Mouse (Mus musculus): ENCODE results near the gene Shroom3.

DNA sequence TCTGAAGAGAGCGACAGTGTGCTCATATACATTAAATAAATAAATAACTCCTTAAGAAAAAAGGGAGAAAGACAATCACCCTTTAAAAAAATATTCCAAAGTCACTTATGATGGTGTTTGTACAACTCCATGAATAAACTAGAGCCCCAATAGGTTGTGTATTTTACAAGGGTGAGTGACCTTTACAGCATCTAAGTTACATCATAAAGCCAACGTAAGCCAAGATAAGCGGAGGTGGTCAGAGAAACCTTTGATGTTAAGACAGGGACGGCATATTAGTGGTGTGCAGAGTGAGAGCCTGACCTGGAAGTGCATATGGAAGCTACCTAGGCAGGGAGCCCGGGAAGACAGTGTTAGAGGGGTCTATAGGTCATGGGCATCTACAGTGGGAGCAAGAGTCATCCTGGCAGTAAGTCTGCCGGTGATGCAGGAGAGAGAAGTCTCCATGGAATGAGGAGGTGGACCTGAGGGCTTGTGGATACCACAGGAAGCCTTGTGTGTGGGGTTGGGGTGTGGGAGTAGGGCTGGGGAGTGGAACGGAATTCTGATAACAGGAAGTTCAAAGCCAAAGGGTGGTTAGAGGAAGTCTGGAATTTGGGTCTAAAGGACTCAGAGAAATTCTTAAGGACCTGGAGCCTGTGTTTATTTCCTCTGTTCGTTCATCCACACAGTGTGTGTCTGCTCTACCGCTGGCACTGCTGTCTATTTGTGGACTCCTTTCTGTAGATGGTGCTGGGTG is 78.5 kb downstream of the Shroom3 start:
- TF ChIP-seq CTCF (IDR thresholded peaks at IDR 0.05; ENCODE audit: control insufficient read depth, insufficient read depth, insufficient read length) (no peak), MAX (IDR thresholded peaks at IDR 0.05) (no peak), MYOG (IDR thresholded peaks at IDR 0.05; ENCODE audit: control insufficient read depth, extremely low read depth, insufficient read length) (no peak), USF1 (IDR thresholded peaks at IDR 0.05; ENCODE audit: low read depth) (no peak), CEBPB (IDR thresholded peaks at IDR 0.05; ENCODE audit: low read depth) (no peak), MYOD1 (IDR thresholded peaks at IDR 0.05; ENCODE audit: control insufficient read depth, insufficient read length, low read depth) (no peak), FOSL1 (IDR thresholded peaks at IDR 0.05; ENCODE audit: insufficient read depth, low read length, poor library complexity, severe bottlenecking) (no peak)
